Mouse (Mus musculus): ENCODE measurements around the gene Nfix.
A peak's percentile ranks its signal among the peaks of the same experiment; 100 is the strongest.
"Not testable (repeated sequence)": the region's sequence is repeated elsewhere in the genome, so short reads cannot be mapped to it uniquely, and the experiment has no call there.

Nfix gene

DNA sequence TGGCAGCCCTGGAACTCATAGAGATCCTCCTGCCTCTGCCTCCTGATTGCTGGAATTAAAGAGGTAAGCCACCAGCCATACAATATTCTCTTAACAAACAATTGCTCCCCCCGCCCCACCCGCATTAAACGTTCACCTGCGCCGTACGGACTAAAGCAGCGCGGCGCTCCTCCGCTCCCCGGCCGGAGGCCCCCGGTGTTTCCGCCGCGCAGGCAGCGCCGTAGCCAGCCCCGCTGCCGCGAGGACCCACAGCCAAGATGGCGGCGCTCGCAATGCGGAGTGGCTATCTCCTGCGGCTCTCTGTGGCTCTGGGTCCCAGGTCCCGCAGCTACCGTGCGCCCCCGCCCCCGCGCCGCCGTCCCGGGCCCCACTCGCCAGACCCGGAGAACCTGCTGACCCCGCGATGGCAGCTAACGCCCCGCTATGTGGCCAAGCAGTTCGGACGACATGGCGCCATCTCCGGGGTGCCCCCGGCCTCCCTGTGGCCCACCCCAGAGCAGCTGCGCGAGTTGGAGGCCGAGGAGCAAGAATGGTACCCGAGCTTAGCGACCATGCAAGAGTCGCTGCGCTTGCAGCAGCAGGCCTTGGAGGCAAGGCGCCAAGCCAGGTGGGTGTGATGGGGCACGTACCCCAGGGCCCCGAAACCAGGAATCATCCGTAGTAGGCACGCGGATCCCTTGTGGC lies 32.0 kb upstream of the Nfix start:
- DNase-seq = peak; percentile 81

GRCm38 (mm10) chr8:84831490-84831889 lies 31.3 kb upstream of the Nfix start, which contains the start of gene Gadd45gip1:
Gene Gadd45gip1 (plus strand): TSS chr8:84831522.
- DNase-seq = peak; percentile 74

GRCm38 (mm10) chr8:84826518-84826917 lies 26.4 kb upstream of the Nfix start:
- not testable (repeated sequence) for DNase-seq

GRCm38 (mm10) chr8:84825636-84826035 lies 25.5 kb upstream of the Nfix start:
- peak; percentile 40 for DNase-seq

DNA sequence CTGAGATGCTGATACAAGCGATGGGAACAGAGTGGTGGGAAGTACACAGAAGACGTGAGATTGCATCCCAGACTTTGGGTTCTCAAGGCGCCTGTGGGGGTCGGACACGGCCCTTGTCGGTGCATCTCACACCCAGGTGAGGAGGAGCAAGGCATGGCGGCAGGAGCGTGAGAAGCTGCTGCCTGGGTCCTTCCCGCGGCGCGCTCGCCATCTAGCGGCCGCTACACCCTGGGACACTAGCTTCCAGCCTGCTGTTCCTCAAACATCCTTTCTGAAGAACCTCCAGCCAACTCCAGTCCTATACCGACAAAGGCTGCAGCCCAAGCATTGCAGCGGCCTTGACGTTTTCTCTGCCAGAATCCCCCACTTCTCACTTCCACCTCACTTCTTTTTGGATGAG lies 23.5 kb upstream of the Nfix start:
- DNase-seq = peak; percentile 67

DNA sequence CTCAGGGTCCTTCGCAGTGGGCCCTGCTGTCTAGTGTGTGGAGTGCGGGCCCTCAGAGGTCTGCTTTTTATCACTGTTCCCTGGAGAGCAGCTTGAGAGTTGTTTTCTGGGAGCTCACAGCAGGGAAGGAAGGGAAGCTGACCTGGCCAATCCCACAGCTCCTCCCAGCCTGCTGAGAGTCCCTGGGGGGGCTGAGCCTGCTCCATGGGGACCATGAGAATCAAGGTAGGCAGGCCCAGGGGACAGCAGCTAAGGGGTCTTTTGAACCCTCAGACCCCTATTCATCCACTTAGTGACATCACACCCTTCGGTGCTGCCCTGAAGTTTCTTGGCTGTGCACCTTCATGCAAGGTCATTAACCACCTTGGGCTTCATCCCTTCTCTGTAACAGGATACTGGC lies 22.6 kb upstream of the Nfix start, which contains the start of gene Dand5:
Gene Dand5, minus strand, starts transcription at position 101 of the 400 bp plus-strand sequence.
- DNase-seq = no peak

GRCm38 (mm10) chr8:84816117-84816516 lies 16.0 kb upstream of the Nfix start:
- DNase-seq = no peak

GRCm38 (mm10) chr8:84815547-84815946 lies 15.4 kb upstream of the Nfix start:
- peak; percentile 97 for DNase-seq

DNA sequence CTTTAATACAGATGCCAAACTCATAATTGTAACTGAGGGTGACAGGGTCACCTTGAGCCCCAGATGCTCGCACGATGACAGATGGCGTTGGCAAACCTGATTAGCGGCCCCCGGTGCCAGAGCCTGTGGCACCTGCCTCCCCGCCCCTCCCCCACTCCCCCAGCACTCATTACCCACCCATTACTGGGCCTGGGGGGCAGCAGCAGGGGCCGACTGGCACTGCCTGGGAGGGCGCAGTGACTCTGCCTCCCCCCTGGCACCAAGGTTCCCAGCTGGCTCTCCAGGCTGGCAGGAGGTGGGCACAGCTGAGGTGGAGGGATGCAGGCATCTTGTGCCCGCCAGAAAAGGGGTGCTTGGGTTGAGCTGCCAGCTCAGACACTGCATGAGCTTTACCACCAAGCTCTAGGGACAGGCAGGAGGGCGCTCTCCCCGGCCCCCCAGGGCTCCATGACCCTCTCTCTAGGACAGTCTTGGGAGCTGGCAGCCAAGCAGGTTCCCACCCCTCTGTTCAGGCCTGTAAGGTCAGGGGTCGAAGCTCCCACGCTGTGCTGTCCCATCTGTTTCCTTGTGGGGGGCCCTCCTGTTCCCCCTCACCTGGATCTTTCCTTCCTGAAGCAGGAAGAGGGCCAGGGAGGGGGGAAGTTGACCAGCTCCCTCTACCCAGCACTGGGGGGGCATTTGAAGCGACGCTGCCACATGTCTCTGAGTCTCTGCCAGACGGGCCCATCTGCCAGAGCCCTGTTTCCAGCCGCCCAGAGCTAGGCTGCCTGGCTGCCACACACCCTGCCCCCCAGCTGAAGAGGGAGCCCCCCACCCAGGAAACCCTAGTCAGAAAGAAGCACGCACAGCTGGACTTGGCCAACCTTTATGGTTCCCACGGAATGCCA lies 14.7 kb upstream of the Nfix start:
- no peak for DNase-seq

- no peak for DNase-seq
These were observed 14.1 kb upstream of the Nfix start for GRCm38 (mm10) chr8:84814240-84814554.

DNA sequence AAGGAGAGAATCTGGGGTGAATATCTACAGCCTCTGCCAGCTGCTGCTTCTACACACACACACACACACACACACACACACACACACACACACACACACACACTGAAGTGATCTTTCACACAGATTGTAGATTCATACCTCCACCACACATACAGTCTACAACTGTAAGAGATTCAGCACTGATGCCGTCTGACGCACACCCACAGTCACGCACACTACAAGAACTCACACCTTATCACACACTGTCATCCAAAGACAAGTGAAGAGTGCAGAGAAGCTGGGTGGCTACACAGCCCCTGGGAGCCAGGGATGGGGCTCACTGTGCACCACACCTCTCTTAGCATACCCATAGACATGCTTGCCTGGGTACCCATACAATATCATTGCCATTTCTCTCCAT lies 13.7 kb upstream of the Nfix start:
- no peak for DNase-seq

GRCm38 (mm10) chr8:84813059-84813458 lies 12.9 kb upstream of the Nfix start:
- peak; percentile 90 for DNase-seq

- DNase-seq = no peak
These were observed 11.2 kb upstream of the Nfix start for GRCm38 (mm10) chr8:84811303-84811702.

DNA sequence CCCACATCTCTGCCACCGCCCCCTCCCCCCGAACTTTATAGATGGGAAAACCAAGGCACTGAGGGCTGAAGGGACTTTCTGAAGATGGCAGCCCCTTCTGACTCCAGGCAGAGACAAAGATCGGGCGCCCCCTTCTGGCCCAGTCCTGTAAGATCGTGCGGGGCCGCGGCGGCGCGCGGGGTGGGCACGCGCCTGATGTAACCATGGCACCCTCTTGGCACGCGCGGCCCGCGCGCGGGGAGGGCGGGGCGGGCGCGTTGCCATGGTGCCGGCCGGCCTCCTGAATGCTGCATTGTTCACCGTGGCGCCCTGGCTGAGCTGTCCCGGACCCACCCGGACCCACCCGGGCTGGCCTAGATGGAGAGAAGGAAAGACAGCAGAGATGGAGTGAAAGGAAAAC lies 10.8 kb upstream of the Nfix start:
- peak; percentile 96 for DNase-seq

DNA sequence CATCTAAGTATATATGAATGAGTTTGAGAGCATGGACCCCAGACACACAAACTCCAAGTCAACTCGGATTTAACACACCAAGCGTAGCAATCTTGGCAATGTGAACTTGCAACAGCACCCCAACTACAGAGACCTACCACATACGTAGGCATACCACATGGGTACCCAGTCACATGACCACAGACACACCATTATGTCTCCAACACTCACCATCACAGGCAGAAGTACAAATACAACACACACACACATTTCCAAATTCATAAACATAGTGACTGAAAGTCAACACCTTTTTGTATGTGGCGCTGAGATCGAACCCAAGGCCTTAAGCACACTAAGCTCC lies 9.8 kb upstream of the Nfix start:
- DNase-seq = no peak

- DNase-seq = no peak
These were observed 9.2 kb upstream of the Nfix start for GRCm38 (mm10) chr8:84809109-84809940.

GRCm38 (mm10) chr8:84806031-84806430 lies 5.9 kb upstream of the Nfix start:
- DNase-seq = no peak

GRCm38 (mm10) chr8:84799136-84799931 lies 810 bp downstream of the Nfix start:
- peak; percentile 61 for DNase-seq

GRCm38 (mm10) chr8:84798446-84799135 lies 1.6 kb downstream of the Nfix start:
- no peak for DNase-seq

DNA sequence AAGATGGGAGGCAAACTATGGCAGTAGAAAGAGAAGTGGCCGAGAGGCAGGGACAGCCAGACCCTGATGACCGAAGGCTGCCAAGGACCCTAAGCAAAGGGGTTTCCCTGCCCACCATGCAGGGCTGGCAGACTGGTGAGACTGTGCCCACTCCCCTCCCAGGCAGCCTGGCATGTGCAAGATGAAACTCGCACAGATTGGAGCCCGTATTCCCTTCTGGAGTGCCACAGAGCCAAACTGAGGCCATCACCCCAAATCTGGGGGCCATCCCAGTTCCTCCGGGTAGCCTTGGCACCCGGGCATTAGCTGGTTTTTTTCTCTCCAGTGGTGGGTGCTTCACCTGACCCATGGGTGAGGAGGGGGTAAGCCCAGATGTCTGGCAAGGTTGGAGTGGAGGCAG lies 2.2 kb downstream of the Nfix start:
- no peak for DNase-seq

DNA sequence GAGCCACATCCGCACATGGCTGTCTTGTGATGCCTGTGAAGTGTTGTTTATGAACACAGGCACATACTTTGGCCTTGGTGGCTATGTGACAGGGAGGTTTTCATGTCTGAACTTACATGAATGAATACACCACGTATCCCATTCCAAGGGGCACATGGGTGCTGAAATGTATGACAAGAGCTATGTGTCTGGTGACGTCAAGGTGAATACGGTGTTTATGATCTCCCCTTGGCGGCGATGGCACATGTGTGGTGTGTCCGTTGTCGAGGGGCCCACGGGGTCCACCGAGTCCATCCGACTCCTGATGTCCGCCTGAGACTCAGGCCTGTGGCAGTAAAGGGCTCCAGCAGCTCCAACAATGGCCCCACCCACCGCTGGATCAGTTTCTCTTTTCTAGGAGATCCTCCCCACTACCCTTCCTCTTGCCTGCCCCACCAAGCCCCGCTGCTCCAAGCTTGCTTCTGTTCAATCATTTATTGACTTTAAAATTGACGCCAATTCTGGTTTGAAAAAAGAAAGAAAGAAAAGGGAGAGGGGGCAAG lies 2.8 kb downstream of the Nfix start:
- DNase-seq = no peak

- DNase-seq = no peak
These were observed 5.7 kb downstream of the Nfix start for GRCm38 (mm10) chr8:84794486-84794885.
